13 mouse cellular contexts compared by ENCODE assay signal in the genomic region with DNA sequence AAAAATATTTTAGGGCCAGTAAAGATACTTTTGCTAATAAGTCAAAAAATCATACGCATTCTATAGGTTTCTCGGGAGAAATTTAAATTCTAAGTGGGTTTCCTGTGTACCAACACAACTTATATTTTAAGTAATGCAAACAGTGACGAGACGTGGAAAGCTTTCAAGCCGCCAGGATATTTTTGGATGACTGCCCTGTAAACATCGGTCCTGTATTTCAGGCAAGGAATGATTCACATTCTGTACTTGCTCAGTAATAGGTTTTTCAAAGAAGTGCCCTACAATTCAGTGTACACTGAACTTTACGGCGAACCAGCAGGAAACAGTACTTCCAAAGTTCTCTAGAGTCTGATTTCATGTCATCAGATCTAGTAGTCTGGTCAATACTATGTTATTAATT. TPM values are rescaled to one million over a fixed set of nuclear protein-coding genes. Genes with fewer than 3 reads are reported as not detected.
"Had no signal": no experiment of that assay in that cellular context is flagged by ENCODE, and none has a peak within 500 bp of the region (broad histone marks: within the 10 kb centered on the region; RNA-seq: fewer than 3 reads in every experiment).

No protein-coding gene starts in this region.

- H3K4me1 ChIP-seq: kidney, embryonic 15.5 days; liver, embryonic 15.5 days had no signal

- H3K9me3 ChIP-seq: kidney, embryonic 15.5 days; liver, embryonic 15.5 days had no signal

- H3K4me3 ChIP-seq: kidney, embryonic 15.5 days; left cerebral cortex, adult 2 months; liver, embryonic 15.5 days had no signal

- H3K4me2 ChIP-seq: kidney, embryonic 15.5 days; liver, embryonic 11.5 days; liver, embryonic 15.5 days; midbrain, embryonic 11.5 days had no signal

- H3K36me3 ChIP-seq: kidney, embryonic 15.5 days; liver, embryonic 15.5 days had no signal

- DNase-seq: kidney, postnatal 10 days; layer of hippocampus, postnatal 36 days; lung, adult 18-20 months; lung, postnatal 4 days; midbrain, embryonic 14.5 days; thymus, adult 18-20 months; thymus, postnatal 36 days had no signal

- H3K9ac ChIP-seq: kidney, embryonic 15.5 days; liver, embryonic 15.5 days had no signal

- H3K27me3 ChIP-seq: kidney, embryonic 15.5 days; liver, embryonic 15.5 days had no signal

- H3K27ac ChIP-seq: kidney, embryonic 15.5 days; left cerebral cortex, adult 2 months; liver, embryonic 15.5 days had no signal

RNA-seq across cellular contexts. Expression of a gene that starts 5.7 kb away (rescaled TPM):
- total RNA-seq: megakaryocyte-erythroid progenitor cell, adult 5-6 weeks had no signal
- polyA plus RNA-seq: liver, embryonic 15.5 days had no signal
